Mouse (Mus musculus) cerebellum, adult 2 months (tissue): Measurements from ENCODE around the gene Fgf18.

ENCODE experiments used
- CTCF ChIP-seq: fragments of 200-500 bp; IDR thresholded peaks from 2 replicates; pipeline ENCODE4 v1.5.1; 2011; ENCODE audit warnings: low read depth, mild to moderate bottlenecking, control low read depth, low read length, moderate library complexity, borderline replicate concordance; ENCODE audit not compliant: insufficient read depth
- POLR2A ChIP-seq: fragments of 200-500 bp; IDR thresholded peaks from 2 replicates; pipeline ENCODE4 v1.6.1; 2011; ENCODE audit warnings: low read length, control low read depth, borderline replicate concordance; ENCODE audit not compliant: insufficient read depth

- TF ChIP-seq CTCF (no peak), POLR2A (no peak)
These were observed 7.6 kb downstream of the Fgf18 start for GRCm38 (mm10) chr11:33139458-33140110.
